Mouse (Mus musculus): ENCODE measurements around the gene Ppp1r35. TPM values are rescaled to one million over a fixed set of nuclear protein-coding genes. Genes with fewer than 3 reads are reported as not detected.

Gene Ppp1r35
- total RNA-seq, 2 experiments from 2014 or later = 6.2 to 7.7 TPM

GRCm38 (mm10) chr5:137751221-137751887, 27.3 kb upstream of the Ppp1r35 start:
- DNase-seq (ENCODE audit: low spot score) = no peak

- no peak for DNase-seq (ENCODE audit: low spot score)
These were observed 26.7 kb upstream of the Ppp1r35 start for GRCm38 (mm10) chr5:137751988-137752387.

GRCm38 (mm10) chr5:137753111-137753832, 25.4 kb upstream of the Ppp1r35 start:
- DNase-seq (ENCODE audit: low spot score) = no peak

GRCm38 (mm10) chr5:137755425-137755824, 23.2 kb upstream of the Ppp1r35 start:
- DNase-seq (ENCODE audit: low spot score) = no peak

DNA sequence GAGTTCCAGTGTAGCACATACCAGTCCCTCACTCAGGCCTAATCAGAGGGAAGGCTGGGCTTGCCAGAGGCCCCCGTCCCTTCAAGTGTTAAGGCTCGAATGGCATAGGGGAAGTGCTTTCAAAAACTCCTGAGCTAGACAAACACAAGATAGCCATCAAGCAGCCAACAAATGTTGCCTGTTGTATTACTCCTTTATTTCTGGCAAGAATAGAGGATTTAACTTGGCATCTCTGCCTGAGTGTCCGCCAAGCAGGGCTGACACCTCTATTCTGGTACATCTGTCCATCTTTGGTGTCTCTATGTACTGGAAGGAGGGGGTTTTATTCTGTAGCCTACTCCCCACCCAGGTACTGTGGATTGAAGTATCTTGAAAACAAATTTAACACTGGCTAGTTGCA, 22.5 kb upstream of the Ppp1r35 start:
- DNase-seq (ENCODE audit: low spot score) = no peak

DNA sequence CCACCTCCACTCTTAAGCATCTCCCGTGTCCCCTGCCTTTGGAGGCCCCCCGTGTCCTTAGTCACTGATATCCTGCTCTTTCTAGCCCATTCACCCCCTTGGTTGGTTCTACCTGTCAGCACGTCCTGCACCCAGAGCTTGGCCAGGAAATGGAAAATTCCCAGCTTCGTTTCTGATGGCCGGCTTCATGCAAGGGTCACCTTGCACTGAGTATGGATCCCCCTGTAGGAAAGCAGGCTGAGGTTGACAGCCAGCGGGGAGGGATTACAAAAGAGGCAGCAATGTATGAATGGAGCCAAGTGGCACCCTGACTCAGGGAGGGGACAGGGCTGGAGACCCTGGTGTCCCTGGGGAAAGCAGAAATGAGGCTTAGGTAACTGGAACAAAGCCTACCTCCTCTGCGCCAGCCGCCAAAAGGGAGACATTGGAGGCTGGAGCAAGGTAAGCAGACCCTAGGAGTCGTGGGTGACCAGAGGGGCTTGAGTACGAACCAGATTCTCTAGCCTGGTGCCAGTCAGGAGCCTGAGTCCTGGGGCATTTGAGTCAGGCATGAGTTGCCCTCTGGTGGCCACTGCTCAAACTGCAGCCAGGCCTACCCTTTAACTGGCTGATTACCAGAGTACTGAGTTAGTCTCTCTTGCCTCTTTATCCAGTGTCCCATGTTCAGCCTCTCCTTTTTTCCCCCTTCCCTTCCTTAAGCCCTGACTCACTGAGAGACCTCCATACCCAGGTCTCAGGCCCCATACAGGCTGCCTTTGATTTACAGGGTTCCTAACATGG, 21.6 kb upstream of the Ppp1r35 start:
- DNase-seq (ENCODE audit: low spot score) = peak; percentile 91

- DNase-seq (ENCODE audit: low spot score) = no peak
These were observed 20.8 kb upstream of the Ppp1r35 start for GRCm38 (mm10) chr5:137757887-137758286.

- DNase-seq (ENCODE audit: low spot score) = no peak
These were observed 19.6 kb upstream of the Ppp1r35 start for GRCm38 (mm10) chr5:137758921-137759534.

- DNase-seq (ENCODE audit: low spot score) = peak; percentile 86
These were observed 18.7 kb upstream of the Ppp1r35 start for GRCm38 (mm10) chr5:137759971-137760412.

- DNase-seq (ENCODE audit: low spot score) = no peak
These were observed 13.9 kb upstream of the Ppp1r35 start for GRCm38 (mm10) chr5:137764609-137765340.

DNA sequence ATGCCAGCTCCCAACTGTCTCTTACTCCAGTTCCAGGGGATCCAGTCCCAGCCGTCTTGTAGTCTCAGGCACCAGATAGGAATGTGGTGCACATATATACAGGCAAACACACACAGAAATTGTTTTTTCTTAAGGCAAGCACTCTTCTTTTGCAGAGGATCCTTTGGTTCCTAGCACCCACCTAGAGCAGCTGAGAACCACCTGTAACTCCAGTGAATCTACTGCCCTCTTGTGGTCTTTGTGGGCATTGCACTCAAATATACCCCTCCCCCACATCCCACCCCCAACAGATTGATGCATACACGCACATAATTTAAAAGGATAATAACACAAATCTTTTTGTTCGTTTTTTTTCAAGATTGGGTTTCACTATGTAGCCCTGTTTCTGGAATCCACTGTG, 12.4 kb upstream of the Ppp1r35 start:
- DNase-seq (ENCODE audit: low spot score) = no peak

- no peak for DNase-seq (ENCODE audit: low spot score)
These were observed 10.2 kb upstream of the Ppp1r35 start for GRCm38 (mm10) chr5:137768475-137768874.

DNA sequence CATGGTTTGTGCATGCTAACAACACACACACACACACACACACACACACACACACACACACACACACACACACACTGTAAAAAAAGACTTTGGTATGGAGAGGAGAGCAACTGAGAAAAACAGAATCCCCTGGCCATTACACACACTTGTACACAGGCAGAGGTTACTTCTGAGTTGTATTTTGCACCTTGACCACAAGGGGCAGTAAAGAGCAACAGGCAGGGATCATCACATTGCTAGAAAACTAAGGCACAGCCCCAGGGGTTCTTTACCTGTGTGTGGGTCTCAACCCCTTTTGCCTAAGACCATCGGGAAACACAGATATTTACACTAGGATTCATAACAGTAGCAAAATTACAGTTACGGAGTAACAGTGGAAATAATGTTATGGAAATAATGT, 7.9 kb upstream of the Ppp1r35 start:
- DNase-seq (ENCODE audit: low spot score) = no peak

GRCm38 (mm10) chr5:137772755-137773154, 5.9 kb upstream of the Ppp1r35 start:
- no peak for DNase-seq (ENCODE audit: low spot score)

DNA sequence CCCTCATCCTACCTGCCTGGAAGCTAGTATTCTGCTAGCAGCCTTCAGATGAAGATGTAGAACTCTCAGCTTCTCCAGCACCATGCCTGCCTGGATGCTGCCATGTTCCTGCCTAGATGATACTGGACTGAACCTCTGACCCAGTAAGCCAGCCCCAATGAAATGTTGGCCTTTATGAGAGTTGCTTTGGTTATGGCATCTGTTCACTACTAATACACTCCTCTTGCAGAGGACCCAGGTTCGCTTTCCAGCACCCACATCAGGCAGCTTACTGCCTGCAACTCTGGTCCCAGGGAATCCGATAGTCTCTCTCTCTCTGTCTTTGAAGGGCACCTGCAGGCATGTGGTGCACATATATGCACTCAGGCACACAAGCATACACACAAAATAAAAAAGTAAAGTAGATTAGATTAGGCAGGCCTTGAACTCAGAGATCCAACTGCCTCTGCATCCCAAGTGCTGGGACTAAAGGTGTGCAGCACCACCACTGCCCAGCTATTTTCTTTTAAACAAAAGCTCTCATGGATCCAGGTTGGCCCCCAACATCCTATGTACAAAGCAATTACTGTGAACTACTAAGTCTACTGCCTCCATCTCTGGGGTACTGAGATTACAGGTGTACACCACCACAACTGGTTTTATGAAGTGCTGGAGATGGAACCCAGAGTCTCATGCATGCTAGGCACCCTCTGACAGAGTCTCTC, 2.9 kb upstream of the Ppp1r35 start:
- DNase-seq (ENCODE audit: low spot score) = no peak

GRCm38 (mm10) chr5:137776408-137776918, 2.2 kb upstream of the Ppp1r35 start:
- DNase-seq (ENCODE audit: low spot score) = no peak

DNA sequence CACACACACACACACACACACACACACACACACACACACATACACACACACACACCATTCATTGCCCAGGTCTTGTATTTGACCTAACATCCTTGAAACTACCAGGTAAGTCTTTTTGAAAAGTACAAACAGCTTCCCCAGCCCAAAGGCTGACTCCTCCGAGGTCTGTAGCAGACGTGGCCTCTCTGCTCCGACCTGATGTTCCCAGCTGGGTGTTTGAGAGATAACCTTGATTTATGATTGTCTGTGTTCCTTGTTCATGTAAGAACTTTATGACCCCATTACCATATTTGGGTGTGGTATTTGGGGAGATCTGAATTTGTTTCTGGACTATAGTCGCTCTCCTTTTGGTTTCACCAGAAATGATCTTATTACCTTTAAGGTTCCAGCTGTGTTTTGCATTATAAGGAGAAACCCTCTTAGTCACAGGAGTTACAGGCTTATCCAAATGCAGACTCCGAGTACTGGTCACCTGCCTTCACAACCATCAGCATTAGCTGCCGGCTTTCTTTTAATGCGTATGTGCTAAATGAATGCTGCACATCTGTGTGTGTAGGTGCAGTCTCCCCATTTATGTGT, 1.3 kb upstream of the Ppp1r35 start:
- DNase-seq (ENCODE audit: low spot score) = no peak

DNA sequence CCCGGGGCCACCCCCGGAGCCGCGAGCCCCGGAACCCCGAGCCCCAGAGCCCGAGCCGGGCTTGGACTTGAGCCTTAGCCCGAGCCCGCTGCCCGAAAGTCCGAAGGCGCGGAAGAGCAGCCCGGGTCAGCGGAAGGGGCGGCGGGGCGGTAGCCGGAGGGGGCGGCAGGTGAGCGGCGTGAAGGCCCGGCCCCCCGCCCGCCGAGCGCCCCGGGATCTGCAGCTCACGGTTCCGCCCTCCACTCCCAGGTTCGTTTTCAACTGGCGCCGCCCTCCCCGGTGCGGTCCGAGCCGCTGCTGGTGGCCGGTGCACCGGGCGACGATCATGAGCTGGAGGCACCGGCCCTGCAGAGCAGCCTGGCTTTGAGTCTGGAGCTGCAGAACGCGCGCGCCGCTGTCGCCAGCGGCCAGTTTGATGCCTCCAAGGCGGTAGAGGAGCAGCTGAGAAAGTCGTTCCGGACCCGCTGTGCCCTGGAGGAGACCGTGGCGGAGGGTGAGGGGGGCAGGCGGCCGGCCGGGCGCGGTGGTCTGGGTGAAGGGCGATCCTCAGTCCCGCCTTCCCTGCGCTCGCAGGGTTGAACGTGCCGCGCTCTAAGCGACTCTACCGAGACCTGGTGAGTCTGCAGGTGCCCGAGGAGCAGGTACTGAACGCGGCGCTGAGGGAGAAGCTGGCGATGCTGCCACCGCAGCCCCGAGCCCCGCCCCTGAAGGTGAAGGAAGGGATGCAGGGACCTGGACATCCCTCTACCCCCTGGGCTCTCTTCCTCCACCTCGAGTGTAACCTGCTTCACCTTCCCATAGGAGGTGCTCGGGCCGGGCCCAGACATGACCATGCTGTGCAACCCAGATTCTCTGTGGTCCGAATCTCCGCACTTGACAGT, 644 bp downstream of the Ppp1r35 start:
- DNase-seq (ENCODE audit: low spot score) = no peak

DNA sequence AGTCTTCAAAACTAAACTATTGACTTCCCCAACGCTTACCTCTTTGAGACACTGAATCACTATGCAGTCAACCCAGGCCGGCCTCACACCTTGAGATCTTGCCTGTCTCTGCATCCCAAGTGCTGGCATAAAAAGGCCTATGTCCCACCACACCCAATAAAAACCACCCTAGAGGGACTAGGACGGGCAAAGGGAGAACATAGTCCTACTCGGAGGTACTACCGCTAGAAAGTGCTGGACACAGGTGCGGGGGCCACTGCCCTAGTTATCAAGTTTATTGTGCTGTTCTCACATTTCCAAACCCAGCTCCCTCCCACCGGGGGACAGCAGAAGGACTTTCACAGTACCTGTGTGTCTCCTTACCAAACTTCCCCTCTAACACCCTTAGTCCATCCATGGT, 3.0 kb downstream of the Ppp1r35 start:
- no peak for DNase-seq (ENCODE audit: low spot score)

Data from gastrocnemius, adult 18-20 months (tissue).